Mouse (Mus musculus) thymus, postnatal 0 days (tissue): Measurements from ENCODE around the gene Cplane1. TPM values are rescaled to one million over a fixed set of nuclear protein-coding genes. Genes with fewer than 3 reads are reported as not detected.

ENCODE experiments used
- DNase-seq: peaks from one replicate; pipeline ENCODE4 v3.0.0-alpha.2; 2015; ENCODE audit warnings: low spot score
- polyA plus RNA-seq: library from polyadenylated mRNA; unstranded; fragments of >200 nt; fragmentation: Nextera tagmentation; extraction: Ambion mirVana; gene quantifications from 2 replicates; pipeline ENCODE4 v1.2.1, GENCODE M21; 2015

The Cplane1 gene
- polyA plus RNA-seq, 1 experiment from 2014 or later = 6.4 TPM

DNA sequence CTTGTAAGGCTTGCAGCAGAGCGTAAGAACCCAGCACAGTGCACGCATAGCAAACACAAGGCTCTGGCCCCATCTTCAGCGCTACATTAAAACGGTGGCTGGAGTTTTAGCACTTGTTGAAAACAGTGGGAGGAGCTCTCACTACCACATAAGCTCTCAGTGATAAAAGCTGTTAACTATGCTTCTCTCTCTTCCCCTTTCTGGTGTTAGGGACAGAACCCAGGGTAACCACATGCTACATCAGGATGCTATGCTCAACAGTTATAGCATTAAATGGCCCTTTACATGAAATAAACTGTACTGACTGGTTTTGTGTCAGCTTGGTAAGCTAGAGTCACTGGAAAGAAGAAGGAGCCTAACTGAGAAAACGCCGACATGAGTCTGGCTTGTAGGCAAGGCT, 125.2 kb downstream of the Cplane1 start:
- DNase-seq = no peak

DNA sequence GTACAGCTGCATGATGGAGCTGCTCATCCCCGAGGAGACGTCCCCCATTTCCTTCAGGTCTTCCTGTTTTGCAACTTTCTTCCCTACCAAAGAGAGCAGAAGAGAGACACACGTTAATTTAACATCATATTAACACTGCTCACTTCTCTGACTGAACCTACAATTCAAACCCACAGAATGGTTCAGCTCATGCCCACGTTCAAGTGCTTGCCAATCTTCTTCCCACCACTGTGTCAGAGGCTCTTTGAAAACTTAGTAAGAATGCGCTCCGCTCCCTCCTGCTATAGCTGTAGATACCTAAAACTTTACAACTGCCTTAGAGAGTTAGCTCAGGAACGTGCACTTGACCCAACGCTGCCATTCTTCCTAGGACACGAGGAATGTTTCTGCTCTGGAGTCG, 134.0 kb downstream of the Cplane1 start:
- no peak for DNase-seq

DNA sequence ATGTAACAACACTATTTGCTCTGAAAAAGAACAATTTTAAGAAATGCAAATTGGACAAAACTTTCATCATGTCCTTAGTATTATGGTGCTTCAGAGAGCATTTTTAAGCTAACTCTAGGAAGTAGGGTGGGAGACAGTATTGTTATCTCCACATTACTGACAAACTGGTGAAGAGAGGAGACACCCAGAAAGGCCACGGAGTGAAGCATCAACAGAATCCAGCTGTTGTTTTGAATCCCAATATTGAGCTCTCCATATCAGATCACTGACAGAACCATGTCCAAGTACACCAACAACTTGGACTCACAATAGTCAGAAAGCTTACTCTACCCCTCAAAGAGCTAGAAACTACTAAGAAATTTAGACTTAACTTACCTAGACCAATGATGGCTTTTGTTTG, 136.6 kb downstream of the Cplane1 start:
- DNase-seq = no peak

- no peak for DNase-seq
Observed at GRCm38 (mm10) chr15:8317381-8317780, 148.5 kb downstream of the Cplane1 start.

DNA sequence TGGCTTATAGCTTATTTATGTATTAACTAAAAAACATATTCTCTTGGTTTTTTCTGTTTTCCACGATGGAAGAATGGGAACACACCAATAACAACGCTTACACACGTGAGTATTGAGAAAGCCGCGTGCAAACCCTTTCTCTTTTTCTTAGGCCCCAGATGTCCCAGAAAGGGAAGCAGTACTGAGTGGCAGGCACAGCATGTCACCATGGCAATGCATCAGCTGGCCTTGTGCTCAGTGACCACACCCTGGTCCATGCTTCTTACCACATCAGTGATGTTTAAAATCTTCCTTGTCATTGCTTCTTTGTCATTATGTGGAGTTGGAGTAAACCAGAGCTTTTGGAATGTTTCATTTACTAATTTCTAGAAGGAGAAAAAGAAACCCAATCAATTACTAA, 150.3 kb downstream of the Cplane1 start:
- DNase-seq = no peak

Other genes with a start within 250 kb of the Cplane1 start
- gene Wdr70, start 69.9 kb upstream of the Cplane1 start, polyA plus RNA-seq = 45.7 and 47.4 TPM in 2 replicates
- gene Nup155, start 59.8 kb upstream of the Cplane1 start, polyA plus RNA-seq = 11.3 and 13.0 TPM in 2 replicates